Comparison of ENCODE assay signal across 8 mouse cellular contexts in genomic region chr6:50808811-50809668, GRCm38 (mm10).
A peak's percentile ranks its signal among the peaks of the same experiment; 100 is the strongest.
DNase-seq lines count a peak whose midpoint lies in the region; ATAC-seq lines count a peak whose summit lies in the region.

No protein-coding gene starts in this region.

- H3K27me3 ChIP-seq in heart, embryonic 14.5 days (ENCODE audit: control insufficient read depth, insufficient read depth, low read length): no peaks in the 10 kb centered on the region
- H3K27me3 ChIP-seq in embryonic facial prominence, embryonic 11.5 days (ENCODE audit: control insufficient read depth, insufficient read depth, low read length): no peaks in the 10 kb centered on the region
- no peaks in the 10 kb centered on the region for H3K27me3 ChIP-seq in intestine, embryonic 16.5 days (replicated peaks; ENCODE audit: control insufficient read depth, insufficient read depth, low read length)
- H3K27me3 ChIP-seq in limb, embryonic 11.5 days (ENCODE audit: control insufficient read depth, insufficient read depth, low read length): no peaks in the 10 kb centered on the region

- no peaks in the 10 kb centered on the region for H3K9me3 ChIP-seq in heart, embryonic 14.5 days (ENCODE audit: control insufficient read depth, low read length)
- H3K9me3 ChIP-seq in embryonic facial prominence, embryonic 11.5 days (replicated peaks; ENCODE audit: control insufficient read depth, low read length): no peaks in the 10 kb centered on the region
- no peaks in the 10 kb centered on the region for H3K9me3 ChIP-seq in intestine, embryonic 16.5 days (ENCODE audit: control insufficient read depth, low read length)
- H3K9me3 ChIP-seq in limb, embryonic 11.5 days (ENCODE audit: control insufficient read depth, low read length): no peaks in the 10 kb centered on the region

- H3K4me3 ChIP-seq in heart, embryonic 14.5 days (ENCODE audit: control insufficient read depth in 1 of 2, insufficient read depth in 1 of 2, low read depth in 1 of 2, low read length in 2 of 2): no peak overlapping the region
- no peak overlapping the region for H3K4me3 ChIP-seq in embryonic facial prominence, embryonic 11.5 days (ENCODE audit: low read depth, low read length)
- H3K4me3 ChIP-seq in intestine, embryonic 16.5 days (ENCODE audit: low read length): no peak overlapping the region
- H3K4me3 ChIP-seq in limb, embryonic 11.5 days (ENCODE audit: low read depth, low read length): no peak overlapping the region

- H3K4me2 ChIP-seq in heart, embryonic 14.5 days (ENCODE audit: low read length): peak overlapping the region; percentile 26; the same call in 1 of the 2 replicates
- H3K4me2 ChIP-seq in embryonic facial prominence, embryonic 11.5 days (ENCODE audit: low read depth, low read length): no peak overlapping the region
- H3K4me2 ChIP-seq in intestine, embryonic 16.5 days (ENCODE audit: low read depth, low read length): peak overlapping the region; percentile 30
- H3K4me2 ChIP-seq in limb, embryonic 11.5 days (ENCODE audit: low read depth, severe bottlenecking): peak overlapping the region; percentile 12

- whole genome bisulfite sequencing in heart, embryonic 14.5 days: 54% methylated on average over 24 of the region's 24 CpGs
- 39% methylated on average over 24 of the region's 24 CpGs for WGBS in embryonic facial prominence, embryonic 11.5 days
- WGBS in intestine, embryonic 16.5 days: 21% methylated on average over 24 of the region's 24 CpGs
- WGBS in limb, embryonic 11.5 days: 13% methylated on average over 24 of the region's 24 CpGs

- no peak for DNase-seq in heart, adult 18-20 months
- no peak for DNase-seq in embryonic facial prominence, embryonic 11.5 days (ENCODE audit: low spot score)
- DNase-seq in limb, embryonic 11.5 days (ENCODE audit: low spot score): no peak
- DNase-seq in urinary bladder, postnatal 36 days (ENCODE audit: low spot score in 2 of 2): no peak
- DNase-seq in layer of hippocampus, adult 11-12 months (ENCODE audit: low spot score): no peak
- DNase-seq in cerebellum, adult 9-10 months: no peak

- H3K9ac ChIP-seq in heart, embryonic 14.5 days (ENCODE audit: low read length): peak overlapping the region; percentile 45; the same call in 1 of the 2 replicates
- H3K9ac ChIP-seq in embryonic facial prominence, embryonic 11.5 days (replicated peaks; ENCODE audit: low read length): no peak overlapping the region; the same call in none of the 2 replicates
- peak overlapping the region; percentile 20 for H3K9ac ChIP-seq in intestine, embryonic 16.5 days (ENCODE audit: low read depth, low read length)
- H3K9ac ChIP-seq in limb, embryonic 11.5 days (ENCODE audit: low read length): peak overlapping the region; percentile 1; the same call in 1 of the 2 replicates

- no peak for ATAC-seq in heart, embryonic 14.5 days (ENCODE audit: insufficient number of reproducible peaks, insufficient read depth, low FRiP score, low read depth)
- no peak for ATAC-seq in embryonic facial prominence, embryonic 11.5 days (replicated peaks; ENCODE audit: insufficient number of reproducible peaks, low FRiP score, low TSS enrichment, low read depth)
- no peak for ATAC-seq in intestine, embryonic 16.5 days
- ATAC-seq in limb, embryonic 11.5 days (ENCODE audit: insufficient number of reproducible peaks, low FRiP score, low TSS enrichment, low read depth): no peak

- H3K27ac ChIP-seq in heart, embryonic 14.5 days (replicated peaks in 1 of 2; ENCODE audit: control insufficient read depth in 1 of 2, insufficient read depth in 1 of 2, low read depth in 2 of 2, low read length in 2 of 2): peak overlapping the region; percentile 15 to 16; a peak in 1 of 4 replicates
- H3K27ac ChIP-seq in embryonic facial prominence, embryonic 11.5 days (replicated peaks; ENCODE audit: low read depth, low read length): peak overlapping the region; percentile 77
- peak overlapping the region; percentile 21 for H3K27ac ChIP-seq in intestine, embryonic 16.5 days (ENCODE audit: low read length)
- peak overlapping the region; percentile 58 for H3K27ac ChIP-seq in limb, embryonic 11.5 days (replicated peaks; ENCODE audit: low read depth, low read length)

- H3K36me3 ChIP-seq in heart, embryonic 14.5 days (ENCODE audit: control insufficient read depth, insufficient read depth, low read length): no peaks in the 10 kb centered on the region
- no peaks in the 10 kb centered on the region for H3K36me3 ChIP-seq in embryonic facial prominence, embryonic 11.5 days (replicated peaks; ENCODE audit: control insufficient read depth, insufficient read depth, low read depth, low read length)
- no peaks in the 10 kb centered on the region for H3K36me3 ChIP-seq in intestine, embryonic 16.5 days (ENCODE audit: control insufficient read depth, insufficient read depth, low read length)
- H3K36me3 ChIP-seq in limb, embryonic 11.5 days (ENCODE audit: control insufficient read depth, insufficient read depth, low read length): no peaks in the 10 kb centered on the region

- H3K4me1 ChIP-seq in heart, embryonic 14.5 days (ENCODE audit: control insufficient read depth in 2 of 2, insufficient read depth in 2 of 2, low read length in 2 of 2): peaks cover 13 to 15% of the 10 kb centered on the region in 2 experiments; a peak in 3 of 4 replicates
- peaks cover 6% of the 10 kb centered on the region for H3K4me1 ChIP-seq in embryonic facial prominence, embryonic 11.5 days (ENCODE audit: control insufficient read depth, insufficient read depth, low read length)
- H3K4me1 ChIP-seq in intestine, embryonic 16.5 days (ENCODE audit: control insufficient read depth, insufficient read depth, low read length): peaks cover 21% of the 10 kb centered on the region
- H3K4me1 ChIP-seq in limb, embryonic 11.5 days (ENCODE audit: control insufficient read depth, insufficient read depth, low read length): peaks cover 27% of the 10 kb centered on the region

Comparison
In these comparisons a context has a peak if more than half of its experiments do, and no peak if none do; other contexts are left out.
1. H3K27ac ChIP-seq: peak in every context shown above with its lines; median percentile 77 in embryonic facial prominence, embryonic 11.5 days; 58 in limb, embryonic 11.5 days; 21 in intestine, embryonic 16.5 days; 16 in heart, embryonic 14.5 days.